ENCODE assay signal across 10 mouse cellular contexts in genomic region chr6:85320445-85320866, GRCm38 (mm10). TPM values are rescaled to one million over a fixed set of nuclear protein-coding genes. Genes with fewer than 3 reads are reported as not detected.
DNase-seq lines count a peak whose midpoint lies in the region; ATAC-seq lines count a peak whose summit lies in the region.
"Had no signal": no experiment of that assay in that cellular context is flagged by ENCODE, and none has a peak within 500 bp of the region (broad histone marks: within the 10 kb centered on the region; RNA-seq: fewer than 3 reads in every experiment).

No protein-coding gene starts in this region.

- H3K27me3 ChIP-seq in forebrain, embryonic 12.5 days = no peaks in the 10 kb centered on the region
- no peaks in the 10 kb centered on the region for H3K27me3 ChIP-seq in neural tube, embryonic 13.5 days

- no peak overlapping the region for H3K9ac ChIP-seq in forebrain, embryonic 12.5 days
- H3K9ac ChIP-seq in neural tube, embryonic 13.5 days = no peak overlapping the region
- H3K9ac ChIP-seq: lung, embryonic 14.5 days had no signal

- peak; percentile 48 for DNase-seq in layer of hippocampus, adult 11-12 months (ENCODE audit: low spot score)
- no peak for DNase-seq in layer of hippocampus, postnatal 25 days (ENCODE audit: extremely low spot score in 1 of 2, low spot score in 1 of 2)
- peak; percentile 58 to 69 for DNase-seq in layer of hippocampus, postnatal 10 days (ENCODE audit: low spot score in 2 of 2)
- no peak for DNase-seq in adrenal gland, adult 18-20 months (ENCODE audit: low spot score in 2 of 2)
- DNase-seq in thymus, postnatal 4 days = no peak
- no peak for DNase-seq in spleen, postnatal 36 days (ENCODE audit: low spot score in 2 of 2)
- DNase-seq: heart, postnatal 10 days; lung, embryonic 14.5 days had no signal

- WGBS in forebrain, embryonic 12.5 days = 19% methylated on average over 6 of the region's 6 CpGs
- WGBS in neural tube, embryonic 13.5 days = 34% methylated on average over 6 of the region's 6 CpGs

- H3K9me3 ChIP-seq in forebrain, embryonic 12.5 days = 0 out of 2 replicates have a peak, but pooled peaks cover 2% of the 10 kb centered on the region
- no peaks in the 10 kb centered on the region for H3K9me3 ChIP-seq in neural tube, embryonic 13.5 days

- ATAC-seq in forebrain, embryonic 12.5 days (ENCODE audit: low FRiP score) = peak; percentile 87
- peak; percentile 92 for ATAC-seq in neural tube, embryonic 13.5 days (ENCODE audit: low read depth)

- H3K4me1 ChIP-seq in forebrain, embryonic 12.5 days = peaks cover 10% of the 10 kb centered on the region
- H3K4me1 ChIP-seq in neural tube, embryonic 13.5 days (replicated peaks) = peaks cover 3% of the 10 kb centered on the region; the same call in 1 of the 2 replicates

- peak overlapping the region; percentile 87 for H3K27ac ChIP-seq in forebrain, embryonic 12.5 days
- peak overlapping the region; percentile 78 for H3K27ac ChIP-seq in neural tube, embryonic 13.5 days (replicated peaks)

- peaks cover 18% of the 10 kb centered on the region for H3K36me3 ChIP-seq in forebrain, embryonic 12.5 days (replicated peaks)
- no peaks in the 10 kb centered on the region for H3K36me3 ChIP-seq in neural tube, embryonic 13.5 days

- no peak overlapping the region for H3K4me3 ChIP-seq in forebrain, embryonic 12.5 days (replicated peaks)
- H3K4me3 ChIP-seq in neural tube, embryonic 13.5 days = no peak overlapping the region

- no peak overlapping the region for H3K4me2 ChIP-seq in forebrain, embryonic 12.5 days
- H3K4me2 ChIP-seq in neural tube, embryonic 13.5 days = no peak overlapping the region
- H3K4me2 ChIP-seq: lung, embryonic 14.5 days had no signal

RNA-seq across cellular contexts. Expression of gene Sfxn5, which starts 12.8 kb away (rescaled TPM):
- total RNA-seq in layer of hippocampus, postnatal 25 days (2021) = 100 to 1,000 TPM; 168 to 177 TPM
- polyA plus RNA-seq in forebrain, embryonic 12.5 days (2016; fragmentation: Nextera tagmentation; extraction: Ambion mirVana) = 16.8 and 17.2 TPM in 2 replicates
- total RNA-seq in layer of hippocampus, postnatal 10 days (2021) = 100 to 1,000 TPM; 141 to 142 TPM
- polyA plus RNA-seq in neural tube, embryonic 13.5 days (2015; fragmentation: Nextera tagmentation; extraction: Ambion mirVana) = 11.8 and 15.8 TPM in 2 replicates
- total RNA-seq in adrenal gland, adult 18-20 months (2021) = 10 to 100 TPM; 20.0 to 35.9 TPM

RNA-seq across cellular contexts. Expression of gene Rab11fip5, which starts 54.0 kb away (rescaled TPM):
- 10 to 100 TPM; 53.8 to 55.3 TPM for total RNA-seq in layer of hippocampus, postnatal 25 days (2021)
- 6.8 and 8.2 TPM in 2 replicates for polyA plus RNA-seq in forebrain, embryonic 12.5 days (2016; fragmentation: Nextera tagmentation; extraction: Ambion mirVana)
- 10 to 100 TPM; 50.3 to 52.9 TPM for total RNA-seq in layer of hippocampus, postnatal 10 days (2021)
- 13.2 and 15.1 TPM in 2 replicates for polyA plus RNA-seq in neural tube, embryonic 13.5 days (2015; fragmentation: Nextera tagmentation; extraction: Ambion mirVana)
- 10 to 100 TPM; 26.1 to 29.2 TPM for total RNA-seq in adrenal gland, adult 18-20 months (2021)

Comparison
In these comparisons a context has a peak if more than half of its experiments do, and no peak if none do; other contexts are left out.
1. DNase-seq: peak in layer of hippocampus, adult 11-12 months (single experiment) and layer of hippocampus, postnatal 10 days (2 of 2); none in layer of hippocampus, postnatal 25 days (0 of 2), adrenal gland, adult 18-20 months (0 of 2), thymus, postnatal 4 days (single experiment) and spleen, postnatal 36 days (0 of 2).